Mouse (Mus musculus) splenic B cell, adult 2 months (primary cell): ENCODE measurements around the gene Trim29.

Source experiments
- DNase-seq: peaks from one replicate; pipeline ENCODE4 v3.0.0-alpha.2; 2011; ENCODE audit warnings: low read depth, low spot score
- H3K27me3 ChIP-seq: 2 replicates; pipeline ENCODE4 v1.6.1; 2012; ENCODE audit warnings: mild to moderate bottlenecking, low read length, moderate library complexity, mixed read lengths; ENCODE audit not compliant: control insufficient read depth, poor library complexity, insufficient read depth, severe bottlenecking
- H3K36me3 ChIP-seq: 2 replicates; pipeline ENCODE4 v1.6.1; 2012; ENCODE audit warnings: mild to moderate bottlenecking, low read length, moderate library complexity, mixed read lengths; ENCODE audit not compliant: control insufficient read depth, poor library complexity, insufficient read depth, severe bottlenecking

The Trim29 gene

DNA sequence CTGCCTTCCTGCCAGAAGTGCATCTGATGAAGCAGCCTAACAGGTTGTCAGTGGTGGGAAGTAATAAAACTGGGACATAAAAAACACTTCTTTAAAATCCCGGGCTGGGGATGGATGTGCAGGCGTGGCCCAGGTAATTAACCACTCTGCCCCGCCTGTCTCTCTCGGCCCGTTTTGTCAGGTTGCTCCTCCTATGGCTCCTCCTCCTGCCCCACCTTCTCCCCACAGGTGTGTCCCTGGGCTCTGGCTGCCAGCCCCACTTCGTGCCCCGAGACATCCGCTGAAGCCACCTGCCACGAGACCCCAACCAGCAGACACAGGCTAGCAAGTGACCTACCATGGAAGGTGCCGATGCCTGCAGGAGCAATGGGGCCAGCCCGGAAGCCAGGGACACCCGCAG lies at the start of gene Trim29:
Gene Trim29 (plus strand): TSS at position 311 of the 400 bp plus-strand sequence.
- Histone ChIP-seq H3K27me3 (no peaks in the 10 kb centered on the region), H3K36me3 (no peaks in the 10 kb centered on the region)
- no peak for DNase-seq

DNA sequence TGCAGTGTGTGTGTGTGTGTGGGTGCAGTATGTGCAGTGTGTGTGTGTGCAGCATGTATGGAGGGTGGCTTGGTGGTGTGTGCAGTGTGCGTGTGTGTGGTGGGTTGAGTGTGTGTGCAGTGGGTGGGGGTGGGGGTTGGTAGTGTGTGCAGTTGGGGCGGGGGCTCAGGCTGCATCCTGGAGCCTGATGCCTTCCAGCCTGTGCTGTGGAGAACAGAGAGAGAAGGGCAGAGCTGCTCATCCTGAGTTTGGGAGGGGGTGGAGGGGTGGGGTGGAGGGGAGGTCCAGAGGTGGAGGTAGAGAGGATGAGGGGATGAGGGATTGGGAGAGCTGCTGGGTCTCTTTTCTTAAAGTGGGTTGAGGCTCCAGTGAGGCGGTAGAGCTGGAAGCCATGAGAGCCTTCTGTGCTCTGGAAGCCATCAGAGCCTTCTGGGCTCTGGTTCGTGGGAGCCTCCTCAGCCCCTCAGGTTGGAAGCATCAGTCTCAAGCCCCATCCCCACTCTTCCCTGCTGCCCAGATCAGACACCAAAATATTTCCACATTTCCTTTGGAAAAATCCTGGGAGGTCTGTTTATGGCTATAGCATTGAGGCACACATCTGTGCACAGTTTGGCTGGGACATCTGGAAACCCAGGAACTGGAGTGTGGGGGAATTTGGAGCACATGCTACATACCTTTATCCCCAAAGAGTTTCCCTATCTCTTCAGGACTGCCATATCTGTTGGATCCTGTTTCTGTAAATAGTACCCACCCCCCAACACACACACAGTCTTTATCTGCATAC lies 49.3 kb upstream of the Trim29 start:
- no peaks in the 10 kb centered on the region for H3K36me3 ChIP-seq
- no peak for DNase-seq
- H3K27me3 ChIP-seq: no peaks in the 10 kb centered on the region

DNA sequence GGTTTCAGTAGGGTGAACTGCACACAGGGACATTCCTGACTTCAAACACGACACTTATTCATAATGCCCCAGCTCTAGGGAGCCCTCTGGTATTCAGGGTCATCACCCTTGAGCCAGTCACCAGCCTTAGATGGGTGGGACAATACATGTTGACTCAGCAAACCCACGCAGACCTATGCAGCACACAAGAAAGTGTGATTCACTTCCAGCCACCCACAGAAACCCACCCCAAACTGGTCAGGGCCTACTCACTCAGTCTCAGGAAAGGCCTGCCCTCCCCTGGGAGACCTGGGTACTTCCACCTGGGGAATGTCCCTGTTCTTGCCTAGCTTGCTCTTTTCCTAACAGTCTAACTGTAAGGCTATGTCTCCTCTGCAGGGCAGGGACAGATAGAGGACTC lies 48.7 kb upstream of the Trim29 start:
- DNase-seq: no peak

DNA sequence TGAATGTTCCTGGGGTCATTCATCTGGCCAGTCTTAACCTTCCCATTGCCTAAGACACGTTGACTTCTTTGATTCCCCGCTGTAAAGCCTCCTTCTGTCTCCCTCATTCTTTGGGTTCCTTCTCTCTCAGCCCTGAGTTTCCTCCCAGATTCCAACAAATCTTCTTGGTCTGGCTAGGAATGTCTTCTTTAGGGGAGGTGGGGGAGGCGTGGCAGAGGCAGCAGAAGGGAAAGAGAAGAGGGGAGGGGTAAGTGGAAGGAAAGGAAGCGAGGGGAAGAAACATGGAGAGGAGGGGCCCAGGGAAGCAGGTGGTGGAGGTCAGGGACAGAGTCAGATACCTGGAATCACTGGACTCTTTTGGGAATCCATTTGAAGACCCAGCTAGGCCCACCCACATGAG lies 48.3 kb upstream of the Trim29 start:
- DNase-seq: no peak
- Histone ChIP-seq H3K27me3 (no peaks in the 10 kb centered on the region), H3K36me3 (no peaks in the 10 kb centered on the region)

More for the DNA sequence above, 48.7 kb upstream of the Trim29 start:
- Histone ChIP-seq H3K36me3 (no peaks in the 10 kb centered on the region), H3K27me3 (no peaks in the 10 kb centered on the region)

DNA sequence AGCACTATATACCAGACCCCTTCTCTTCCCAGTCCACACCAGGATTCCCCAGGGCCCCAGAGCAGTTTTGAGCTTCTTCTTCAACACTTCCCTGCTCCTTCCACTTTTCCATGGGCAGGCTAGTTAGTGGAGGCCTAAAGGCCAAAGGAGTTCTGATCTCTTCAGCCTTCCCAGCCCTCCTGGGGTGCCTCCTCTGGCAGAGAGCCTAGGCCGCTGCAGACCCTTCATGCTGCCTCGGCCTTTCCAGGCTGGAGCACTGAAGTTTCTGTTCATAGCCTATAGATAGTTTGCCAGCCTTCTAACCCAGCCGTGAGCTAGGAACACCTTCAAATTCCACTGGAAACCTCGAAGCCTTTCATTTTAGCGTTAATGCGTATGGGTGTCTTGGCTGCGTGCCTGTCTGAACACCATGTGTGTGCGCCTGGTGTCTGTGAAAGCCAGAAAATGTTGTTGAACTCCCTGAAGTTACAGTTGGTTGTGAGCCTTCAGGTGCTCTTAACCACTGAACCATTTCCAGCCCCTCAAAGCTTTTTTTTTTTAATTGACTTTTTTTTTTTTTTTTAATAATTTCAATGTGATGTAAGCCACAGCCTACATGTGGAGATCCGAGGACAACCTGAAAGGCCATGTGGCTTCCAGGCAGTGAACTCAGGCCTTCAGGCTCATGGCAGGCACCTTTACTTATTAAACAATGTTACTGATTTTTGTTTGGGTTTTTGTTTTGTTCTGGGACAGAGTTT lies 47.7 kb upstream of the Trim29 start:
- Histone ChIP-seq H3K36me3 (no peaks in the 10 kb centered on the region), H3K27me3 (no peaks in the 10 kb centered on the region)
- DNase-seq: no peak

DNA sequence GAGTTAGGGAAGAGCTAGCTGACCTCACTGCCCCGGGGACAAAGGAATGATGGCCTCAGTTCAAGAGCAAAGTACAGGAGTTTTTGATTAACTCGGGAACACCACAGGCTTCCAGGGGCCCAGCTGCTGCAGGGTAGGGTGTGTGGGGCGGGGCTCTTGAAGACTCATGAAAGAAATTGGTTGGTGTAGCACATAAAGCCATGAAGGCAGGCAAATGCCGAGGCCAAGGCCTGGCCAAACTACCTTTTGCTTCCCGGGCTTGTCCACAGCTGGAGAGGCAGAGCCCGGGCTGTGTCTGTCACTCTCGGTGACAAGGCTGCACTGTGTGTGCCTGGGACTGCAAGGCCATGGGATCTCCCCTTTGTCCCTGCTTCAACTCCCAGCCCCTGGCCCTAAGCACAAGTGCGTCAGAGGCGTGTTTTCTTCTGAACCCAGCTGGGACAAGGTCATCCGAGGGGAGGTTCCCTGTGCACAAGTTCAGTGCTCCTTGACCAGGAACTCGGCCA lies 46.6 kb upstream of the Trim29 start:
- no peaks in the 10 kb centered on the region for H3K36me3 ChIP-seq
- no peaks in the 10 kb centered on the region for H3K27me3 ChIP-seq
- DNase-seq: no peak

DNA sequence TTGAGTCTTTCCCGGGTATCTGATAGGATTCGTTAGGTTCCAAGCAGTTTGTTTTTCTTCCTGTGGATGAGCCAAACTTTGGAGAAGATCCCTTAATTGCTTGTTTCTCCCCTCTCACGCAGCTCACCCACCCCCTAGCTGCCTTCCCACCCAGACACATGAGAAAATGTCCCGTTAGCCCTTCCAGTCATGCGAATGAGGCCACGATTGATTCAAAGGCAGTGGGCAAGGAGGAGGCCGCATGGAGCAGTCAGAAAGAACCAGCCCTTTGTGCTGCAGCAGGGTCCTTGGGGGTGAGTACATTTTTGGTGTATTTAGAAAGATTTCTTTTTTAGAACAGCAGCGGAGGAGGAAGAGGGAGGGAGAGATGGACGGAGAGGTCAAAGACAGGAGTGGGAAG lies 45.5 kb upstream of the Trim29 start:
- DNase-seq: no peak
- Histone ChIP-seq H3K36me3 (no peaks in the 10 kb centered on the region), H3K27me3 (no peaks in the 10 kb centered on the region)

DNA sequence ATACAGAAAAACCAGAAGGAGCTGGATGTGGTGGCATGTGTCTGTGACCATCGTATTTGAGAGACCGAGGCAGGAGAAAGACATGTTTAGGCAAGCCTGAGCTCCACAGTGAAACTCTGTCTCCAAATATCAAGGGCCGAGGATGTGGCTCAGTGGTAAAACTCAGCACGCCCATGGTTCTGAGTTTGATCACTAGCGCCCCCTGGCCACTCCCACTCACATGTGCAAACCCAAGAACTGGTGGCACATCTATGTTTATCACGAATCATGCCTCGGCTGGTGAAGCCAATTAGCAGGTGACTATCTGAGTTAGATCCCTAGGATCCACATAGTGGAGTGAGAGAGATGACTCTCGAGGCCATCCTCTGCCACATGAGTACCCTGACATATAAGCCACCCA lies 43.3 kb upstream of the Trim29 start:
- Histone ChIP-seq H3K27me3 (no peaks in the 10 kb centered on the region), H3K36me3 (no peaks in the 10 kb centered on the region)
- peak; percentile 33 for DNase-seq

DNA sequence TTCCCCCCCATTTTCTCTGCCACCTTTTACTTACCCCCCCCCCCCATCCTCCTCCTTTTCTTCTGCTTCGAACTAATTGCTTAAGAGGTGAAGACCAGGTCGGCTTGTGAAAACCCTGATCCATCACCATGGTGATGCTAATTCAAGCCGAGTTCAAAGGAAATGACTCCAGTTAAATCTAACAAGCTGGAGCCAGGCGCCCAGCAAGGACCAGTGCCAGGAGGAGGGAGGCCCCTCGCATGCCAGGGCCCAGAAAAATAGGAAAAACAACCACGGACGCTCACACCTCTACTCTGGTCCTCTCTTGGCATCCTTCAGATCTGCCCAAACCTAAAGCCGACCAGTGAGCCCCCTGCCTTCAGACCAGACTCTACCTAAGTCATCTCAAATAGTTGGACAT lies 41.5 kb upstream of the Trim29 start:
- H3K36me3 ChIP-seq: no peaks in the 10 kb centered on the region
- H3K27me3 ChIP-seq: no peaks in the 10 kb centered on the region
- no peak for DNase-seq

DNA sequence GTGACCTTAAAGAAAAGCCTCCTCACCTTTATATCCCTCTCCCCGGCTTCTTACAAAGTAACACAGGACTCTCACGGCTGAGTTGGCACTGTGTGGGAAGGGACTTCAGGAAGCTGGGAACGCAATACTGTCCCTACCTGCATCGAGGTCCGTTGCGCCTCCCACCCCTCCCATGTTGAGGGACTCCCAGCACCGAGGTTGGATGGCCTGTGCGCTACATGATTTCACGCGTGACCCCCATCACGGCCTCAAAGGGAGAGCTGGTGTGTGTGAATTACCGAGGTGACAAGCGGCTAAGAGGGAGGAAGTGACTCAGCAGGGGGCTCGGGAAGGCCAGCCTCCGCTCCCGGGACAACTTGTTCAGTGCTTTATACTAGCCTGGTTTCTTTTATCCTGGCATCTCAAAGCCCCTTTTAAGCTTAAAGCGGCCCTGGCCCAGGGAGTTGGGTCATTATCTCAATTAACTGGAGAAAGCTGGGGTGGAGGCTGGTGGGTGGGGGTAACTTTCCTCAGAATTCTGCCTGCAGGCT lies 39.9 kb upstream of the Trim29 start:
- no peak for DNase-seq
- Histone ChIP-seq H3K36me3 (no peaks in the 10 kb centered on the region), H3K27me3 (no peaks in the 10 kb centered on the region)

DNA sequence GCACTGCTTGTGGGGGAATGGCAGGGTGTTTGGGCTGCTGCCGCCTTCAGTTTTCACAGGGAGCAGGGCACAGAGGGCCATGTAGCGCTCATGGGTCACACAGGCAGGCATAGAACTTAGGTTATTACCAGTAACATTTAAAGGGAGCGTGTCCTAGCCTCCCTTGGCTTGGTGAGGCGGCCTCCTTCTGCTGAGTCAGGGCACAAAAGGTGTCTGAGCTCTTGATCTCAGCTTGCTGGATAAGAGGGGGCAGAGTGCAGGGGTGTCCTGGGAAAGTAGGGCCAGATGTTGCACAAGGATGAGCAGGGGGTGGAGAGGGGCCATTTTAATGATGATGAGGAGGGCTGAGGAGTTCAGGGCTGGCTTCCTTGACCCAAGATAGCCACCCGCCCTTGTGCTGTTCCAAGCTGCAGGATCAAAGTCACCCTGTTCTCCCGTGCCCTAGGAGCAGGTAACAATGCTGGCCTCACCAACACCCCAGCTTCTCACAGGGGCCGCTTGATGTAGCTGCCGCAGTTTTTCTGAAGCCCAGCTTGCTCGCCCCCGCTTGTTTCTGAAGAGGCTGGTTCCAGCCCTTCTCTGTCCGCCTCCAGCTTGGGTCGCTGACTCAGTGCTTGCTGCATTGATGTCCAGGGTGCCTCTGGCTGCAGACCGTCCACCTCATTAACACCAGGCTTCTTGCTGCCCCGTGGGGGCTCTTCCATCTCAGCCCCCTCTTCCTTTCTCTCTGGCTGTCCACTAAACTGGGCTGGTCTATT lies 38.7 kb upstream of the Trim29 start:
- no peaks in the 10 kb centered on the region for H3K27me3 ChIP-seq
- no peaks in the 10 kb centered on the region for H3K36me3 ChIP-seq
- DNase-seq: no peak

DNA sequence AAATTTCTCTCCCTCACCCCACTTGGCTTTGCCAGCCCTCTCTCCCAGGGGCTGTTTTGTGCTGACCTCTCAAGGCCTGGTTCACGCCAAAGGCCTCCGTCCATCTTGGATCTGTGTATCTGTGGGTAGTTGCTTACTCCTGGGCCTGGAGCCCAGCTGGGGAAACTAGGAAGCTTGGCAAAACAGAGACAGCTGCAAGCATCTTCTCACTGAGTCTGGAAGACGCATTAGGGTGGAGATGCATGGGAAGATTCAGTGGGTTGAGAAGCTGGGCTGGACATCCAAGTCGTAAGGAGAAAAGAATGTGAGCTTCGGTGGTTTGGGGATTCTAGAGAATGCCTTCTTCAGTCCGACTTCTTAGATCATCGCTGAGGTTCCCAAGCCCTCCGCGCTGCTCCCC lies 36.9 kb upstream of the Trim29 start:
- Histone ChIP-seq H3K36me3 (no peaks in the 10 kb centered on the region), H3K27me3 (no peaks in the 10 kb centered on the region)
- no peak for DNase-seq

DNA sequence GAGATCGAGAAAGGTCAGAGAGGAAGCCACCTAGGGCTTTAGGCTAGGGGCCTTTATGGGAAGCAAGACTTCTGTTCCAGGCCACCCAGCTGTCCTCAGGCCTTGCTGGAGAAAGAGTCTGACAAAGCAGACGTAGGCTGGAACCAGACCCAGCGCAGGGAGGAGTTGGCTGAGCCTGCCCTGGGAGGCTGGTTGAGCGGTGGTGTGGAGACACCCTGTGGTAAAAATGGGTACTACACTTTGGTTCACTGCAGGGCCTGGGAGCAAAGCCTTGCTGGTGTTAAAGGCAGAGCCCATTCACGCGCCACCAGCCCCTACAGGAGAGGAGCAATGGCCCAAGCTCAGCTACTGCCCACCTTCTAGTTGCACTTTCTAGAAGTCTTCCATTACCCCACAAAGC lies 26.4 kb upstream of the Trim29 start:
- Histone ChIP-seq H3K36me3 (no peaks in the 10 kb centered on the region), H3K27me3 (no peaks in the 10 kb centered on the region)
- peak; percentile 72 for DNase-seq

DNA sequence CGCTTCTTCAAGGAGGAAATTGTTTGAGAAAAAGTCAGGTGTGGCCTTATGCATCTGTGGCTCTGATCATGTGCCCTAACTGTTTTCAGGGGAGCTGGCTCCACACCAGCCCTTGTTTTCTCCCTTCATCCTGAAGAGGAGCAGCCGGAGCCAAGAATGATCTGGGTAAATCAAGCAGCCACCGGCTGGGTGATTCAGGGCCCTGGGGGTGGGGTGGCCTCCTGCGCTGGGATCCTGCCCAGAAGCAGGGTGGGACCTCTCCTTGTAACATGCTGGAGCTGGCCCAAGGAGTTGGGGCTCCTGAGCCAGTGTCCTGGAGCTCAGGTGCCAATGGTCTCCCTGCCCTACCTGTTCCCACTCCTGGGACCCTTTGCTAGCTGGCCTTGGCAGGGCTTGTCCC lies 25.4 kb upstream of the Trim29 start:
- no peaks in the 10 kb centered on the region for H3K36me3 ChIP-seq
- no peaks in the 10 kb centered on the region for H3K27me3 ChIP-seq
- no peak for DNase-seq

DNA sequence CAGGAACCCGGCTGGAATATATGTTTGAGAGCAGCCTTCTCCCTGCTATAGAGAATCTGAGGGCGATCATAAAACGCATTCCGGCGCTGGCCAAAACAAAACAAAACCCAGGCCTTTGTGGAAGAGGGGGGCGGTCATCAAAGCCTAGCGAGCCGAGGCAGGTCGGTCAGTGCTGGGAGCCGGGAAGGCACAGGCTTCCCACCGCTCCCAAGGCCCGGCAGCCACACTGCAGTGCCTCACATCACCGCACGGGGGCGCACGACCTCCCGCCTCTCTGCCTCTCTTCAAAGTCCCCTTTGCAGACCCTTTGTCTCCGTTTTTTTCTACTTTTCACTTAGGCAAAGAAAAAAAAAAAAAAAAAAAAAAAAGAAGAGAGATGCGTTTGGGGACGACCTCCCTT lies 23.8 kb upstream of the Trim29 start:
- peak; percentile 15 for DNase-seq
- no peaks in the 10 kb centered on the region for H3K36me3 ChIP-seq

More for the DNA sequence above, 23.8 kb upstream of the Trim29 start:
- no peaks in the 10 kb centered on the region for H3K27me3 ChIP-seq
